Mouse (Mus musculus) CD4-positive, CD25-positive, alpha-beta regulatory T cell, adult 4 months (primary cell): ENCODE measurements around the gene Lmntd1. TPM values are rescaled to one million over a fixed set of nuclear protein-coding genes. Genes with fewer than 3 reads are reported as not detected.

Experiments used
- ATAC-seq: one replicate; pipeline ENCODE4 v1.8.0; 2017
- polyA plus RNA-seq, 2 experiments: library from polyadenylated mRNA; unstranded; fragments of 100-300 nt; shearing (Covaris generic); gene quantifications; one replicate each; pipeline ENCODE4 v1.2.1; 2017

Lmntd1 gene
- polyA plus RNA-seq, 2 experiments from 2014 or later, result not detected

DNA sequence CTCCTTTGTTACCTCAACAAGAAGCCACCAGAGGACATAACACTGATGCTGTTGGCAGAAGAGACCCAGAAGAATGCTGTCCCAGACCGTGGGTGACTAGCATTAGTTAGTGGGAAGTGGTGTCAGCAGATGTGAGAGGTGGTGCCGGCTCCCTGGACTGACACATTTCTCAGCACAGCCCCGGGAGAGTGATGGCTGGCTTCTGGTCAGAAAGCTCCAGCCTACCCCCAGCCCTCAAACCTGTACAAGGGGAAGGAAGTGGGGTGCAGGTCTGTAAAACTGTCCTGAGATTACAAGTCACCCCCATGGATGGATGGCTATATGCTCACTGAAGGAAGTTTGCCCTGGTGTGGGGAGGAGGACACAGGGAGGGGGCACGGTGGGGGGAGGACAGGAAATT is 235.4 kb downstream of the Lmntd1 start:
- no peak for ATAC-seq

DNA sequence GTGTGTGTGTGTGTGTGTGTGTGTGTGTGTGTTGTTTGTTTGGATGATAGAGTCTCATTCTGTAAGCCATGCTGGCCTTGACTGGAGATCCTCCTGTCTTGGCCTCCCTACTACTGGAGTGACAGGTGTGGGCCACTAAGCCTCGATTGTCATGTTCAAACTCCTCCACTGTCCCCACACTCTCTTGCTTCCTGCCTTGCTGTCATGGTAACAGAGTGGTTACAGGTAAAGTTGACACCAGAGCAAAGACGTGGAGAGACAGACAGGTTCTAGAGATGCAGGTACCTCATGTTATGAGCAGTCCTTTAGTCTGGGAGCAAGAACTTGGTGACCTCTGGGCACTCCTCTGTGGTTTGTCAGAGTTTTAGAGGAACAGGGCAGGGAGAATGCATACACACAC is 239.7 kb downstream of the Lmntd1 start:
- ATAC-seq, result peak; percentile 57

DNA sequence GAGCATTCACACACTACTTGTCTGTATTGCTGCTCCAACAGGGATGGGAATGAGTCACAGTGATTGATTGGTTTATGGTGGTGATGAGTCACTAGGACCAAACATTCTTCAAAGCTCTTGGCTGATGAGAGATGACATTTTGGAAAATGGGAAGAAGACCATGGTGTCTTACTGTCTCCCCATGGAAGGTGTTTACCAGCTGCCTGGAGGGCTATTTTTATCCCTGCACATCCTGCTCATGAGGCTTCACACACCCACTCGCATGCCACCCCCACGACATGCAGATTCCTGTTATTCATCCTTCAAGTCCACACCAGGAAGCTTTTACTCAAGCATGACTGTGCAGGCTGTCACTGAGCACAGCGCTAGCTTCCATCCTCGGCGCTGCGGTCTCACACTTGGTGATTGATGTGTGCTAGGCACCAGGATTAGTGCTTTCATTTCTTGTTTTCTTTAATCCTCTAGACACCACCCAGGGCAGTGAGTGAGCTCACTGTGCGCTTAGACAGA is 240.4 kb downstream of the Lmntd1 start:
- peak; percentile 50 for ATAC-seq

DNA sequence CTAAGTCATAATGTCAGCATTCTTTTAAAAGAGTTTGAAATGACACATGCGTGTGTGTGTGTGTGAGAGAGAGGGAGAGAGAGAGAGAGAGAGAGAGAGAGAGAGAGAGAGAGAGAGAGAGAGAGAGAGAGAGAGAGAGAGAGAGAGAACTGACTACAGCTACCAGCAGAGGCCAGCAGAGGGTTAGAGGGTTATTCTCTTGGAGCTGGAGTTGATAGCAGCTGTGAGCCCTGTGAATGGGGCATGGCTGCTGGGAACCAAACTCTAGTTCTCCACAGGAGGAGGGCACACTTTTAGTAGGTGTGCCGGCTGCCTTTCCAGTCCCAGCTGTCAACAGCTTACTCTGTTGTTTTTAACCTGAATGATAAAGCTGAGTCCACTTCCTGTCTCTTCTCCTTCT is 242.1 kb downstream of the Lmntd1 start:
- peak; percentile 22 for ATAC-seq

DNA sequence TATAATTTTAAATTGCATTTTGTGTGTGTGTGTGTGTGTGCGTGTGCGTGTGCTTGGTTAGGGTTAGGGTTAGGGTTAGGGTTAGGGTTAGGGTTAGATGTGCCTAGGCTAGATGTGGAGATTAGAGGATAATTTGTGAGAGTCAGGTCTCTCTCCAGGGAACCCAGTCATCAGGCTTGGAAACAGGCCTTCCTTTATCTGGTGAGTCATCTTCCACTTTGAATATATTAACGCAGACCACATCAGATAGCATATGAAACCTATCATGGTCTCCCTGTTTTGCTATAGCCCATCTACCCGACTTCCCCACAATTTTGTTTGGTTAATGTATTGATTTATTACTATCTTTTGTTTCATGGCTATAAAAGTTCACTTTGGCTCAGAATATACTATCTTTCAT is 242.5 kb downstream of the Lmntd1 start:
- peak; percentile 28 for ATAC-seq

DNA sequence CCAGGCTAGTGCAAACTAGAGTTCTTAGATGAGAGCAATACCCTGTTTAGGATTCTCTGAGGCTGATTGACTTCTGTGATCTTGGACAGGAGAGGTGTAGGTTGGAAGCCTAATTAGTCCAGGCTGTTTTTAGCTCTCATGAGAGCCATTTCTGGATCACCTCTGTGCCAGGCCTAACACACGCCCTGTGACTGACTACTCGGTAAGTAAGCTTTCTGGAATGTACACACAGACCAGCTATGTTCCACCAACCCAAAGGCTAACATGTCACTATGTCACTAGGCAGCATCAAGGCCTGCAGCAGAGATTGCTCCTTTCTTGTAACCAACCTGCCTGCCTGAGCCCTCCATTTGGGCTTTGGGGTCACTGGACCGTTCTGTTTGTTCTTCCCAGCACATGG is 243.8 kb downstream of the Lmntd1 start:
- no peak for ATAC-seq

DNA sequence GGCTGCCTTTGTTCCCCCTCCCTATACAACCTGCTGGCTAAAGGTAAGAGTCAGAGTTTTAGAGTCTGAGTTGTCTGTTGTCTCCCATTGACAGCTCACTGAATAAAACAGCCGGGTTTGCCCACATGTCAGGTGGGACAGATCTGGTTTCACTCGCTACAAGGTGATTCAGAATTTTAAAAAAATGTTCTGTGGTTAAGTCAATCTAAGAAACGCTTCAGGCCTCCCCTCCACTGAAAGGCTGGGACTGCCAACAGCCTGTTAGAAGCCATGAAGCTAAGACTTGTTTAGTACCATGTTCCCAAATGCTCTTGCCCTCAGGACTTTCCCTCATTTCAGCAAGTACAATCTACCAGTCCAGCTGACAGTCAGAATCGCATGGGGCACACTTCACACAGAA is 244.8 kb downstream of the Lmntd1 start:
- no peak for ATAC-seq

DNA sequence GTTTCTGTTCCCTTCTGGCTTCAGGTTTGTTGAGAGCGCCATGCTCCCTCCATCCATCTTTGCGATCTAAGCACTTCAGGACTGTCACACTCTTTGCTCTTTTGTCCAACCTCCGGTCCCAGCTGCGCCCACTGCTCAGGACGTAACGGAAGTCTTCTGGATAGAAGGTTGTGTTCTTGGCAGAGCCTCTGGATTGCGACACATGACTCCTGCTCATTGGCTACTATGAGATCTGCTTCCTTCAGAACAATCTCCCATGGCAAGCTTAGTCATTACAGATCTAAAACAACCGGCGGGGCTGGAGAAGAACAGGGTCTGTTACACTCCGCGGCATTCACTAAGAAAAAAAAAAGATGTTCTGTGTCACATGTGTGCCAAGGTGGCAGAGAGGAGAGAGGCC is 247.6 kb downstream of the Lmntd1 start:
- no peak for ATAC-seq

DNA sequence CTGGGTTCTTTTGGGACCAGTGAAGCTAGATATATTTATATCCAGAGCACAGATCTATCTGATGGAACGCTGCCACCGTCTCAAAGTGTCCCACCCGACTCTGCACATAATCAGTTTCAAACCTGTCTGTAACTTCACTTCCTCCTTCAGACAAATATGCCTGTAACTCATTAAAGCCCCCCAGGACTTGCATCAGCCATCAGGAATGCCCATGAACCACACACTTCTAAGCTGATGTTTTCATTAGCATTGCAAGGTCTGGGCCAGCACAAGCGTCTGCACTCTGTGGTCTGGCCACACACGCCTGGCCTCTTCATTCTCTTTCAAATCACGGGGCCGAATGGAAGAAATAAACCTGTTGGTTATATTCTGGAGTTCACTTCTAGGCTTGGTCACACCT is 250.4 kb downstream of the Lmntd1 start:
- no peak for ATAC-seq

DNA sequence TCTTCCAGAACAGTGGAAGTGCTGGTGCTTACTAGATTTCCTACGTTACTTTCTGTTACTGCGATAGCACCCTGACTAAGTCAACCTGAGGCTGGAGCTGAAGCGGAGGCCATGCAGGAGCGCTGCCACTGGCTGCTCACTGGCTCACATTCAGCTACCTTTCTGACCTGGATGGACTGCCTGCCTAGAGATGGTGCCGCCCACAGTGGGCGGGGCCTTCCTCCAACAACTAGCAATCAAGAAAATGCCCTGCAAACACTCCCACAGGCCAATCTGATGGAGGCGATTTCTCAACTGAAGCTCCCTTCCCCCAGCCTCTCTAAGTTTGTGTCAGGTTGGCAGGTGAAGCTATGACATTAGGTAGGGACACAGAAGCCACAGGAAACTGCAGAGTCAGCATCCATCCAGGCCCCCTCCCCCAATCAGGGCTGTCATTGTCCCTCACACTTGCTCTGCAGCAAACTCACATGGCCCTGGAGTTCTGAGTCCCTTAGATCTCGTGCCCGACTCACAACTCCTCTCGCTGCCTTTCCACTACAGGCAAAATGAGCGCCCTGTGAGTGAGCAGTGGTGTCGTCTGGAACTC is 252.9 kb downstream of the Lmntd1 start:
- ATAC-seq, result no peak

DNA sequence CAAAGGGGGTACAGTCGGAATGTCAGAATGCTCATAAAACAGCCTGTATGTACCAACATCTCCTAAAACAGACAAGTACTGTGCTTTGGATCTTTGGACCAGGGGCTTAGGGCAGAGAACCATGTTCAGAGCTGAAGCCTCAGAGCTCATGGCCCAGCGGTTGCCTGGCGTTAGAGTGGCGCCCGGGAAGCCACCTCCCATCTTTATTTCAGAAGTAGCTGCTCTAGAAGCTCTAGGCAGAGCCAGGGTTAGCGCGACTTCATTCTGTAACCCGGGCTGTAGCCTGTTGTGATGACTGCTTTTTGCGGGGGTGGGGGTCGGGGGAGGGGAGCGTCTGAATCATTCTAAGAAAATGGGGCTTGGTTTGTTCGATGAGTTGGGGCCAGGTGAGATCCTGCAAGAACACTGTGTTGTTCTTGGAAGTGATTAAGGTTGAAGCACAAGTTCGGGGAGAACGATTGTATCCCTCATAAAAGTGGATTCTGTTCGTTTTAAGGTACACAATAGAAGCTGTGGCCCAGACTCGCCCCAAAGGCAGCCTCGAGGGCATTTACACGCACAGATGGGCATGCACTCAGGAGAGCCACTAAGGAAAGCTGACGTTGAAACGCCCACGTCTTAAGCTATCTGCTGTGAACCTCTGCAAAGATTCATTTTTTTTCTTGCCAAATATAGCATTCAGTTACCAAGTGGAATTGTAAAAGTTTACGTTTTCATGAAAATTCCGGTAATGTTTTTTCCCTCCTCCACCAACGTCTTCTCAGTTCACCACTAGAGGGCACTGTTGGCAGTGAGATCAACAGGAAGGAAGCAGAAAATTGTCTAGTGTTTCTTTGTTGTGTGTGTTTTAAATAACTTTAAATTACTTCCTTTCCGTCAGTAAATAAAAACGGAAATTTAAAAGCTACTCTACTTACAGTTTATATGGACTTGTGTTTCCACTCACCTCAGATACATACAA is 254.4 kb downstream of the Lmntd1 start:
- ATAC-seq, result peak; percentile 82

DNA sequence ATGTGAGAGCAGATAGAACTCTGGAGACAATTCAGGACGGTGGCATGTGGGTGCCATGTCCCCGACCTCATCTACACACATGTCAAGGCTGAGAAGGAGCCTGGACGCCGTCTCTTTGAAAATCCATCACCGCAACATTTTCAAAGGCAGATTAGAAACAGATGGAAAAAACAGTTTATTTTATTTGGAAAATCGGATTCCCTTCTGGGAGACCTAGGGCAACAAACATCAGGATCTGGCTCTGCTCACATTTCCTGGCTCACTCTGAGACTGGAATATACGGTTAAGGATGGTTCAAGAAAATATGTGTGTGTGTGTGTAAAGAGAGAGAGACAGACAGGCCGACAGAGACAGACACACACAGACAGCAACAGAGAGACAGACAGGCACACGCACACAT is 256.1 kb downstream of the Lmntd1 start:
- no peak for ATAC-seq

DNA sequence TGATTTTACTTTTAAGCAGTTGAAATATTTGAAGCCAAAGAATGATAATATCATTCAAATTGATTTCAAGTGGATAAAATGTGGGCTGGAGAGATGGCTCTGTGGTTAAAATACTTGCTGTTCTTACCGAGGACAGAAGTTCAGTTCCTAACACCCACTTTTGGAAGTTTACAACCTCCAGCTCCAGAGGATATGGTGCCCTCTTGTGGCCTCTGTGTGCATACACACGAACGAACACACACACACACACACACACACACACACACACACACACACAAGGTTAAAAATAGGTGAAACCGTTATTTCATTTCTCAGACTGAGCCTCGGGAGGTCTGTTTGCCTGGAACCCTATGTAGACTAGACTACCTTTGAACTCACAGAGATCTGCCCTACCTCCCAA is 260.3 kb downstream of the Lmntd1 start:
- ATAC-seq, result no peak

DNA sequence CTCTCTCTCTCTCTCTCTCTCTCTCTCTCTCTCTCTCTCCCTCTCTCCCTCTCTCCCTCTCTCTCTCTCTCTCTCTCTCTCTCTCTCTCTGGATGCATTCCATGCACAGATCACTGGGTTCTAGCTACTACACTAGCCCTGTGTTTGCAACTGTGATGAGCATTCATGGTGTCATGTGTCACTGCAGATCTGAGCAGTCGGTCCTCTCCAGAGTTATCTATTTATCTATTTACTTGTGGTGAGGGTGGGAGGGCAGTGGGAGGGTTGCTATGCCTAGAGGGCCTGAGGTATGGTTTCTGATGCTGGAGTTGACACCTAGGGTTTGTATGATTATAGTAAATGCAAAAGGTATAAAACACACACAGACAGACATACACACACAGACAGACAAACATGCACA is 261.4 kb downstream of the Lmntd1 start:
- no peak for ATAC-seq

DNA sequence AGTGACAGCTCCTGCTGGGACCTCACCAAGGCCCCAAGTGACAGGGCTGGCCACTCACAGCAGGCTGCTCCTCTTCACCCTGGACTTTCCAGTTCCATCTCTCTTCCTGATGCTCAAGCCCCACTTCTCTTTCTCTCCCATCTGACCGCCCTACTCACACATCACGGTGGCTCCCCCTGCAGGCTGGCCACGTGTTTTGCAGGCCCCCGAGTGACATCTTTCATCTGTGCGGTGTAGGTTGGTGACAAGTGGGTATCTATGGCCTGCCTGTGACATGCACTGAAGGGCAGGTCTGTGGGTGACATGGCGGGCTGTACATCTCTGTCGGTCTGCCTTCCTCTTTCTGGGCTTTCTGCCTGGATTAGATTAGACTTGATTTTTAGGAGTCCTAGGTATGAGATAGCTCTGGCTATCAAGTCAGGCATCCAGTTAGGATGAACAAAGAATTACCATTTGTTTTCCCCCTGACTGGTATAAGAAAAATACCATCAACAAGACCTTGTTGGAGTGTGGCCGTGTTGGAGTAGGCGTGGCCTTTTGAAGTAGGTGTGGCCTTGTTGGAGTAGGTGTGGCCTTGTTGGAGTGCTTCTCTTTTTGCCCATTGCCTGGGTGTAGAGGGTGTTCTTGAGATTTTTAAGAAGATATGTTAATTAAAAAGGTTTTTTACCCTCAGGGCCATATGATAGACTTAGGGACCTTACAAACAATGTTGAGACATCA is 265.8 kb downstream of the Lmntd1 start:
- ATAC-seq, result peak; percentile 56

DNA sequence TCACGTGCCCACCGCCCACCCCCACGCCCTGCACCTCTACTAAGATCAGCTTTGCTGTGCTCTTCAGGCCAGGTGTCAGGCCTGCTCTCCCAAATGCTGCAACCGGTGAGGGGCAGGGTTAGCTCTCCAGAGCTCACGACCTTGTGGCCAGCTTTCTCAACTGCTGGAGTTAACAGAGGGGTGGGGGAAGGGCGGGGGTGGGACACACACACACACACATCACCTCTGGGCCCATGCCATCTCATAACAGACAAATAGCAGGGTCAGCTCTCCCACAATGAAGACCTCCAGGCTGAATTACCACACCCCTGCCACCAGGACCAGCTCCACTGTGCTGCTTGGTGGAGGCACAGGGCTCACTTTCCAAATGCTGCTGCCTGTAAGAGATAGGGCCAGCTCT is 266.5 kb downstream of the Lmntd1 start:
- no peak for ATAC-seq

DNA sequence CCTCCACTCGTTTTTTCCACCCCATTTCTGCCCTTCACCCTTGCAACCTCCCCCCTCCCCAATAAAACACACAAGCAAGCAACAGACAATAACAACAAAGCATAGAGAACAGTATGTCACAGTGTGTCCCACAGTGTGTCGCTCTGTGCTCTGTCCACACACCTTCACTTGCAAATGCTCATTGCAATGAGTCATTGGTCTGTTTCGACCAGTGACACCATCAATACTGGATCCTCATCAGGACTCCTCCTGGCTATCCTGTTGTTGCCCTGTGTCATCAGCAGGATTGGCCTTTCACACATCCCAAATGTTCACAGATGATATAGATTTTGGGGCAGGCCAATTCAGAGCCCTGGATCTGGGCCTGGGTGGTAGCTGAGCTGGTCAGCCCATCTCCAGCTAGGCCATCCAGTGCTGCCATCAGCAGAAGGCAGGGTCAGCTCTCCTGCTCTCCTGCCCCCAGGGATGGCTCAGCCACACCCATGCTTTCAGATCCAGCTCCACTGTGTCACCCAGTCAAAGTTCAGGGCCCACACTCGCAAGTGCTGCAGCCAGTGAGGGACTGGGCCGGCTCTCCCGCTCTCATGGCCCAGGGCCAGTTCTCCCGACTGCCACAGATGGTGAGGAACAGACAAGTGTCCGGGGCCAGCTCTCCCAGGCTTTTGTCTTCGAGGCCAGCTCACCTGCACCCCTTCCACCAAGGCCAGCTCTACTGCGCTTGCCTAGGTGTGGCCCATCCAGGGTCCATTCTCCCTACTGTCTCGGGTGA is 267.1 kb downstream of the Lmntd1 start:
- ATAC-seq, result no peak

DNA sequence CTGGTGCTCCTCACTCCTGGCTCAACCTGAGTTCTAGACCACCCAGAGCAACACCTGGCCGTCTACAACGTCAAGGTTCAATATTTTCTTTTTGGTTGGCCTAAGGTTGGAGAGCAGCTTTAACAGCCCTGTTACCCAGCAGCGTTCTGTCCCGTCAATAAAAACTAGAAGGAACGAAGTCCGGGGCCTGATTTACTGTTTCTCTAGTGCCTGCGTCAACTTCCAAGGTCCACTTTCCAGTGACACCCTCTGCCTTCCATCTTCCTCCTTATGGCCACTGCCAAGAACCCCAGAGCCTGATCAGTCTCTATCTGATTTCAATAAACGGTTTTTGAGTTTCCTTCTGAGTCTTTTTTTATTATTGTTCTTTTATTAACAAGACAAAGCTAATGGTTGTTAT is 267.8 kb downstream of the Lmntd1 start:
- ATAC-seq, result no peak

DNA sequence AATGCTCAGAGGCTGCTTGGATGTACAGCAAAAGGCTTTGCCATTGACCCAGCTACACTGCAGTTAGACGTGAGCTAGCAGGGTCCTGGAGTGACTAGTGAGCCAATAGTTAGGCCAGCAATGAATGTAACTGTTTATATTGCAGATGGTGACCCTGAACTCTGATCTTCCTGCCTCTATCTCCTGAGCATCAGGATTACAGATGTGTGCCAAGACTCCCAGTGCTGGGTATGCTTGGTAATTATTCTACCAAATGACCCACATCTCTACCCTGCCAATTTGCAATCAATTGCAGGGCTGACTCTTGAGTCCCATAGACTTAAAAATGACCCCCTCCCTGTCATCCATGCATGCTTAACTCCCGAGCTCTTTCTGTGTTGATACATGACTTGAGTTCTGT is 269.4 kb downstream of the Lmntd1 start:
- ATAC-seq, result no peak

DNA sequence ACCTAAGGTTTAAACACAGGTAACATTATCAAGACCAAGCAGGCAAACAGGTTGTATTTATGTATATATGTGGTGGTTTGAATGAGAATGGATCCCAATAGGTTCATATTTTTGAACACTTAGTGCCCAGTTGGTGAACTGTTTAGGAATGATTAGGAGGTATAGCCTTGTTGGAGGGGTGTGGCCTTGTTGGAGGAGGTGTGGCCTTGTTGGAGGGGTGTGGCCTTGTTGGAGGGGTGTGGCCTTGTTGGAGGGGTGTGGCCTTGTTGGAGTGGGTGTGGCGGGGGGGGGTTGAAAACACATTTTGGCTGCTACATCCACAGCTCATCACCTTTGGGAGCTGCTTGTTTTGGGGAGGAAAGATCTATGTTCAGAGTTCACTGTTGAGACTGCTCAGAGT is 270.7 kb downstream of the Lmntd1 start:
- ATAC-seq, result no peak

DNA sequence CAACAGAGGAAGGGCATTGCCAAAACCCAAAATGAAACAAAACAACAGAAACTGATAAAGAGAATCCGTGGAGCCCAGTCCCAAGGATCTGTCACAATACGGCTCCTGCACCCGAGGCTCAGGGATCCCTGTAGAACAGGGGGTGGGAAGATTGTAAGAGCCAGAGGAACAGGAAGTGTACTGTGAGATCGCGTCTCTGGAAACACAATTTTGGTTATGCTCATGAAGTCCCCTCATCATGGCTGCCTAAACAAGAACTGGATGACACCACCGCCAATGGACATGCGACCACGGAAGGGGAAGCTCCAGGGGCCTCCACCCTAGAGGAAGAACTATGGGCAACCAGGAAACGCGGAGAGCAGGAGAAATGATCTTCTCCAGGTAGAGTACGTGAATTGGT is 271.3 kb downstream of the Lmntd1 start:
- no peak for ATAC-seq
